Mouse (Mus musculus) limb, embryonic 11.5 days (tissue): Measurements from ENCODE around the gene Ndufa7. TPM values are rescaled to one million over a fixed set of nuclear protein-coding genes. Genes with fewer than 3 reads are reported as not detected.

Experiments
- ATAC-seq: fragments of 200-750 bp; cut with Nextera tagmentation; 2 replicates; pipeline ENCODE4 v1.8.0; 2017; ENCODE audit warnings: low read depth; ENCODE audit not compliant: insufficient number of reproducible peaks, low FRiP score, low TSS enrichment
- DNase-seq: peaks from one replicate; pipeline ENCODE4 v3.0.0-alpha.2; 2015; ENCODE audit warnings: low spot score
- H3K27ac ChIP-seq: fragments of 300-500 bp; sonication (generic); replicated peaks from 2 replicates; pipeline ENCODE4 v1.5.1; 2014; ENCODE audit warnings: low read depth, mild to moderate bottlenecking, low read length
- H3K27me3 ChIP-seq: fragments of 300-500 bp; sonication (generic); 2 replicates; pipeline ENCODE4 v1.6.1; 2014; ENCODE audit warnings: mild to moderate bottlenecking, low read length, mixed read lengths; ENCODE audit not compliant: control insufficient read depth, insufficient read depth
- H3K36me3 ChIP-seq: fragments of 300-500 bp; sonication (generic); 2 replicates; pipeline ENCODE4 v1.6.1; 2014; ENCODE audit warnings: mild to moderate bottlenecking, low read length, moderate library complexity, mixed read lengths; ENCODE audit not compliant: control insufficient read depth, insufficient read depth
- H3K4me1 ChIP-seq: fragments of 300-500 bp; sonication (generic); 2 replicates; pipeline ENCODE4 v1.6.1; 2014; ENCODE audit warnings: low read length, mixed read lengths; ENCODE audit not compliant: control insufficient read depth, insufficient read depth
- H3K4me2 ChIP-seq: fragments of 300-500 bp; sonication (generic); 2 replicates; pipeline ENCODE4 v1.6.1; 2014; ENCODE audit warnings: low read depth, mild to moderate bottlenecking, moderate library complexity; ENCODE audit not compliant: severe bottlenecking
- H3K4me3 ChIP-seq: fragments of 300-500 bp; sonication (generic); 2 replicates; pipeline ENCODE4 v1.5.1; 2014; ENCODE audit warnings: low read depth, low read length
- H3K9ac ChIP-seq: fragments of 300-500 bp; sonication (generic); 2 replicates; pipeline ENCODE4 v1.6.1; 2014; ENCODE audit warnings: mild to moderate bottlenecking, low read length
- H3K9me3 ChIP-seq: fragments of 300-500 bp; sonication (generic); 2 replicates; pipeline ENCODE4 v1.6.1; 2016; ENCODE audit warnings: low read length; ENCODE audit not compliant: control insufficient read depth
- WGBS: fragments of 180-500 bp; shearing (Covaris S2); extraction: QIAGEN DNeasy Blood & Tissue Kit; methylation state at CpG from one replicate; pipeline ENCODE4 v1.1.7; 2014; 5-methylcytosine and 5-hydroxymethylcytosine counted together
- polyA plus RNA-seq: library from polyadenylated mRNA; unstranded; fragments of >200 nt; fragmentation: Nextera tagmentation; extraction: Ambion mirVana; gene quantifications from 2 replicates; pipeline ENCODE4 v1.2.1, GENCODE M21; 2014

Ndufa7 gene
- polyA plus RNA-seq, 1 experiment from 2014 or later = 474 TPM

GRCm38 (mm10) chr17:33782067-33782466 is 42.3 kb upstream of the Ndufa7 start:
- peaks cover 3% of the 10 kb centered on the region; the same call in 1 of the 2 replicates for H3K36me3 ChIP-seq
- peak overlapping the region; percentile 60 for H3K4me2 ChIP-seq
- no peak for ATAC-seq
- no peak overlapping the region for H3K4me3 ChIP-seq
- WGBS = 37% methylated on average over 4 of the region's 4 CpGs
- peaks cover 23% of the 10 kb centered on the region for H3K4me1 ChIP-seq
- no peak for DNase-seq
- H3K27ac ChIP-seq = no peak overlapping the region
- no peaks in the 10 kb centered on the region for H3K27me3 ChIP-seq
- no peaks in the 10 kb centered on the region for H3K9me3 ChIP-seq
- H3K9ac ChIP-seq = peak overlapping the region; percentile 58; the same call in 1 of the 2 replicates

- peaks cover 19% of the 10 kb centered on the region for H3K4me1 ChIP-seq
- H3K4me3 ChIP-seq = no peak overlapping the region
- no peaks in the 10 kb centered on the region for H3K27me3 ChIP-seq
- H3K9ac ChIP-seq = no peak overlapping the region
- no peak overlapping the region for H3K27ac ChIP-seq
- no peaks in the 10 kb centered on the region for H3K36me3 ChIP-seq
- H3K4me2 ChIP-seq = no peak overlapping the region
- H3K9me3 ChIP-seq = no peaks in the 10 kb centered on the region
- ATAC-seq (no peak), DNase-seq (peak; percentile 31)
Observed at GRCm38 (mm10) chr17:33783408-33783807, 41.0 kb upstream of the Ndufa7 start.

GRCm38 (mm10) chr17:33784939-33785338 is 39.4 kb upstream of the Ndufa7 start:
- ATAC-seq = no peak
- Histone ChIP-seq H3K27me3 (no peaks in the 10 kb centered on the region), H3K4me3 (no peak overlapping the region), H3K9ac (no peak overlapping the region), H3K4me1 (peaks cover 13% of the 10 kb centered on the region), H3K36me3 (no peaks in the 10 kb centered on the region), H3K9me3 (no peaks in the 10 kb centered on the region), H3K27ac (no peak overlapping the region), H3K4me2 (no peak overlapping the region)
- 88% methylated on average over 2 of the region's 2 CpGs for WGBS
- no peak for DNase-seq

- no peak overlapping the region for H3K27ac ChIP-seq
Observed at GRCm38 (mm10) chr17:33786375-33786774, 38.0 kb upstream of the Ndufa7 start.

GRCm38 (mm10) chr17:33788732-33789131 is 35.6 kb upstream of the Ndufa7 start:
- no peaks in the 10 kb centered on the region for H3K27me3 ChIP-seq
- H3K4me1 ChIP-seq = no peaks in the 10 kb centered on the region
- H3K36me3 ChIP-seq = no peaks in the 10 kb centered on the region
- no peak for ATAC-seq
- H3K4me2 ChIP-seq = no peak overlapping the region
- 82% methylated on average over 4 of the region's 4 CpGs for WGBS
- no peak overlapping the region for H3K9ac ChIP-seq
- no peak for DNase-seq
- H3K9me3 ChIP-seq = no peaks in the 10 kb centered on the region
- H3K4me3 ChIP-seq = no peak overlapping the region
- H3K27ac ChIP-seq = no peak overlapping the region

More at GRCm38 (mm10) chr17:33786375-33786774, 38.0 kb upstream of the Ndufa7 start:
- ATAC-seq (no peak), DNase-seq (no peak)
- Histone ChIP-seq H3K4me2 (no peak overlapping the region), H3K27me3 (no peaks in the 10 kb centered on the region), H3K36me3 (no peaks in the 10 kb centered on the region), H3K4me3 (no peak overlapping the region), H3K4me1 (peaks cover 5% of the 10 kb centered on the region), H3K9me3 (no peaks in the 10 kb centered on the region), H3K9ac (no peak overlapping the region)
- WGBS = 85% methylated on average over 18 of the region's 18 CpGs

- 63% methylated on average over 3 of the region's 3 CpGs for WGBS
- no peak for DNase-seq
- Histone ChIP-seq H3K27ac (no peak overlapping the region), H3K36me3 (no peaks in the 10 kb centered on the region), H3K27me3 (no peaks in the 10 kb centered on the region), H3K4me3 (no peak overlapping the region), H3K9me3 (no peaks in the 10 kb centered on the region), H3K4me1 (no peaks in the 10 kb centered on the region), H3K9ac (no peak overlapping the region; the same call in 1 of the 2 replicates), H3K4me2 (no peak overlapping the region)
- ATAC-seq = no peak
Observed at GRCm38 (mm10) chr17:33798306-33798705, 26.1 kb upstream of the Ndufa7 start.

GRCm38 (mm10) chr17:33799277-33799676 is 25.1 kb upstream of the Ndufa7 start:
- H3K4me2 ChIP-seq = no peak overlapping the region
- H3K27ac ChIP-seq = no peak overlapping the region
- H3K4me3 ChIP-seq = no peak overlapping the region
- H3K4me1 ChIP-seq = no peaks in the 10 kb centered on the region
- 78% methylated on average over 1 of the region's 1 CpGs for WGBS
- ATAC-seq = no peak
- H3K9me3 ChIP-seq = no peaks in the 10 kb centered on the region
- no peak for DNase-seq
- no peaks in the 10 kb centered on the region for H3K36me3 ChIP-seq
- H3K9ac ChIP-seq = no peak overlapping the region
- no peaks in the 10 kb centered on the region for H3K27me3 ChIP-seq

- ATAC-seq (no peak), DNase-seq (no peak)
- Histone ChIP-seq H3K27ac (no peak overlapping the region), H3K36me3 (no peaks in the 10 kb centered on the region), H3K4me1 (no peaks in the 10 kb centered on the region), H3K9me3 (no peaks in the 10 kb centered on the region), H3K9ac (no peak overlapping the region), H3K4me2 (no peak overlapping the region), H3K4me3 (no peak overlapping the region), H3K27me3 (no peaks in the 10 kb centered on the region)
- WGBS = 10% methylated on average over 2 of the region's 2 CpGs
Observed at GRCm38 (mm10) chr17:33802221-33802620, 22.2 kb upstream of the Ndufa7 start.

GRCm38 (mm10) chr17:33804205-33804604 is 20.2 kb upstream of the Ndufa7 start:
- ATAC-seq (no peak), DNase-seq (no peak)
- H3K4me1 ChIP-seq = no peaks in the 10 kb centered on the region
- no peaks in the 10 kb centered on the region for H3K9me3 ChIP-seq
- WGBS = 55% methylated on average over 4 of the region's 4 CpGs
- H3K9ac ChIP-seq = no peak overlapping the region
- no peaks in the 10 kb centered on the region for H3K27me3 ChIP-seq
- H3K36me3 ChIP-seq = no peaks in the 10 kb centered on the region
- no peak overlapping the region for H3K4me2 ChIP-seq
- H3K4me3 ChIP-seq = no peak overlapping the region
- H3K27ac ChIP-seq = no peak overlapping the region
